Comparison of ENCODE assay signal across 31 mouse cellular contexts in genomic region chr6:60044751-60045150, GRCm38 (mm10).
"Had no signal": no experiment of that assay in that cellular context is flagged by ENCODE, and none has a peak within 500 bp of the region (broad histone marks: within the 10 kb centered on the region; RNA-seq: fewer than 3 reads in every experiment).

No protein-coding gene starts in this region.

- H3K27me3 ChIP-seq: heart, embryonic 12.5 days; heart, embryonic 13.5 days; heart, embryonic 15.5 days; hindbrain, embryonic 12.5 days; hindbrain, embryonic 13.5 days; hindbrain, embryonic 15.5 days; intestine, embryonic 15.5 days; kidney, embryonic 15.5 days had no signal

- H3K4me1 ChIP-seq: heart, embryonic 10.5 days; heart, embryonic 12.5 days; heart, embryonic 15.5 days; hindbrain, embryonic 10.5 days; hindbrain, embryonic 12.5 days; hindbrain, embryonic 13.5 days; hindbrain, embryonic 15.5 days; intestine, embryonic 15.5 days; kidney, embryonic 15.5 days had no signal

- H3K36me3 ChIP-seq: heart, embryonic 10.5 days; heart, embryonic 12.5 days; heart, embryonic 13.5 days; heart, embryonic 15.5 days; hindbrain, embryonic 10.5 days; hindbrain, embryonic 12.5 days; hindbrain, embryonic 13.5 days; hindbrain, embryonic 15.5 days; intestine, embryonic 15.5 days; kidney, embryonic 15.5 days had no signal

- H3K27ac ChIP-seq: heart, embryonic 10.5 days; heart, embryonic 13.5 days; heart, embryonic 15.5 days; hindbrain, embryonic 10.5 days; hindbrain, embryonic 12.5 days; hindbrain, embryonic 13.5 days; hindbrain, embryonic 14.5 days; hindbrain, embryonic 15.5 days; hindbrain, postnatal 0 days; intestine, embryonic 15.5 days; kidney, embryonic 15.5 days; kidney, postnatal 0 days; layer of hippocampus, adult 2 months; left cerebral cortex, adult 2 months had no signal

- H3K9ac ChIP-seq: heart, embryonic 12.5 days; heart, embryonic 13.5 days; heart, embryonic 15.5 days; hindbrain, embryonic 12.5 days; hindbrain, embryonic 13.5 days; hindbrain, embryonic 14.5 days; hindbrain, embryonic 15.5 days; intestine, embryonic 15.5 days; kidney, embryonic 15.5 days had no signal

- H3K9me3 ChIP-seq: heart, embryonic 13.5 days; heart, embryonic 15.5 days; hindbrain, embryonic 15.5 days; intestine, embryonic 15.5 days; kidney, embryonic 15.5 days had no signal

- DNase-seq: heart, postnatal 10 days; heart, postnatal 14 days; heart, postnatal 36 days; heart, postnatal 4 days; kidney, adult 11 months; kidney, adult 18-20 months; kidney, adult 2 months; kidney, adult 8-10 months; kidney, adult 9 months; kidney, postnatal 10 days; kidney, postnatal 14 days; kidney, postnatal 25 days; kidney, postnatal 4 days; layer of hippocampus, adult 9-11 months; layer of hippocampus, postnatal 36 days had no signal

- H3K4me3 ChIP-seq: heart, embryonic 10.5 days; heart, embryonic 12.5 days; heart, embryonic 13.5 days; heart, embryonic 15.5 days; hindbrain, embryonic 10.5 days; hindbrain, embryonic 12.5 days; hindbrain, embryonic 13.5 days; hindbrain, embryonic 15.5 days; intestine, embryonic 15.5 days; kidney, embryonic 15.5 days; layer of hippocampus, adult 2 months; left cerebral cortex, adult 2 months had no signal

- H3K4me2 ChIP-seq: heart, embryonic 11.5 days; heart, embryonic 12.5 days; heart, embryonic 13.5 days; heart, embryonic 15.5 days; hindbrain, embryonic 12.5 days; hindbrain, embryonic 13.5 days; hindbrain, embryonic 14.5 days; hindbrain, embryonic 15.5 days; intestine, embryonic 15.5 days; kidney, embryonic 15.5 days had no signal
